Mouse (Mus musculus) gastrocnemius, adult 2 months (tissue): ENCODE results near the gene Astn2. TPM values are rescaled to one million over a fixed set of nuclear protein-coding genes. Genes with fewer than 3 reads are reported as not detected.
A peak's percentile ranks its signal among the peaks of the same experiment; 100 is the strongest.

Experiments used
- DNase-seq: peaks from one replicate; pipeline ENCODE4 v3.0.0; 2022
- H3K27ac ChIP-seq: fragments of 200-600 bp; 2 replicates; pipeline ENCODE4 v1.8.1; 2022; ENCODE audit warnings: mild to moderate bottlenecking
- H3K4me3 ChIP-seq: fragments of 200-600 bp; 2 replicates; pipeline ENCODE4 v1.8.1; 2022; ENCODE audit warnings: mild to moderate bottlenecking, moderate library complexity
- CTCF ChIP-seq: fragments of 200-600 bp; IDR thresholded peaks from 2 replicates; pipeline ENCODE4 v1.8.1; 2022; ENCODE audit warnings: antibody characterized with exemption, mild to moderate bottlenecking, moderate library complexity
- intact Hi-C: fragments of 180-260 bp; cut with DNase I; formaldehyde crosslinking; loops from one replicate; pipeline ENCODE4 v1.15.1; 2025
- total RNA-seq, 2 experiments: library from RNA; stranded (reverse); gene quantifications; 2 replicates each; pipeline ENCODE4 v1.2.3; 2021

The Astn2 gene
- total RNA-seq, 2 experiments from 2014 or later: 0.61 to 1.0 TPM

DNA sequence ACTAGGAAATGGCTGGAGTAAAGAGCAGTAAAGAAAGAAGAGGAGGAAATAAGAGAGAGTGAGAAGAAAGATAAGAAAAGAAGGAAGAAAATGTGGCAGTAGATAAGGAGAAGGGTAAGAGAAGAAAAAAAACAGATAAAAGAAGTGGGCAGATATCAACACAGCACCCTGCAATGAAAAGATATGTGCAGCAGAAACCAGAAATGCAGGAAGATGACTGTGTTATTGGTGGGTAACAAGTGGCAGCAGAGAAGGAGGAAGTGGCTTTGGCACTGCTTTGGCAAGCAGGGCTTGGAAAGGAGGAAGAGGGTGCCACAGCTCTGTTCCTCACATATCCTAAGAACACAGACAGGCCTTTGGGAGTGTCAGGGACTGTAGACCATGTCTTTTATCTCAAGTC, 347.2 kb downstream of the Astn2 start:
- no peak for TF ChIP-seq CTCF
- no peak for DNase-seq

DNA sequence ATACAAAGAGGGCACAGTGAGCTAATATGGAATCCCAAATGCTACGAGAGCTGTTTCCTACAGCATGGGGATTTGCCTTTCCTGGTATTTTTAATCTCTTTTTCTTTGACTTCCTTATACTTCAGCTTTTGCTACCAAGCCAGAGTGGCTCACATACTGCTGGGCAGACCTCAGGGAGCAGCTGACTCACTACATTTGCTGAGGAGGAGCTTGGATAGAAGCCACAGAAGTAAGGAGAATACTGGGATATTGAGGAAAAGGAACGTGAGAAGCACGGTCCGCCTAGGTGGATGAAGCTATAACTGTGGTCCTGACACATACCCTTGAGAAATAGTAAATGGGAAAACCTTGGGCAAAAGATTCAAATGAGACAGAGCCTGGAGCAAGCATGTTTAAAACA, 348.7 kb downstream of the Astn2 start:
- H3K4me3 ChIP-seq: no peak overlapping the region
- H3K27ac ChIP-seq: no peak overlapping the region
- TF ChIP-seq CTCF: no peak
- DNase-seq: no peak
- intact Hi-C loops: no loop called here

More for the DNA sequence above, 347.2 kb downstream of the Astn2 start:
- H3K4me3 ChIP-seq: no peak overlapping the region
- H3K27ac ChIP-seq: no peak overlapping the region
- intact Hi-C loops: no loop called here

DNA sequence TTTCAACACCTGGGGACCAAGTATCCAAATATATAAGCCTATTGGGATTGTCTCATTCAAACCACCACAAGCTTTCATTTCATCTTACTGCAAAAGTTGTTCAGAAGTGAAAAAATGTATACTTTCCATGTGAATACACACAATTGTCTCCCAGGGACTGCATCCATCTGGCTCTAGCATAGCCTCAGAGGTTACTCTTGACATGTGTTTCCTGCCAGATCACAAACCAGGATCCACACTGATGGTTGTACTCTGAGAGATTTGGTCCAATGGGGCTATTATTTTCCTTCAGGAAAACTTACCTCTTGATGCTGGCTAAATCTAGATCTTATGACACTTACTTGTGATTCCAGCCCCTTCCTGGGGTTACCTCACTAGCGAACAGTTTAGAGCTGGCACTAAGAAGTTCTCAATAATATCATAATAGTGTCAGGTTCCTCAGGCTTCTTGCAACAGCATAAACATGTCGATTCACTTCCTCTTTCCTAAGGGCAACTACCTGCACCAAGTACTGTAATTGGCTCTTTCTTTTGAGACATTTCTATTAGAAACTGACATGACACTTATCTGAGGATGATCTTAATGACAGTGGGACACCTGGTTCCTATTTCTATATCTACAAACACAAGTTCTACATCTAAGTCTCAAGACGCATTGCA, 361.3 kb downstream of the Astn2 start:
- intact Hi-C loops: no loop called here
- Histone ChIP-seq H3K27ac (no peak overlapping the region), H3K4me3 (no peak overlapping the region)
- DNase-seq: no peak
- no peak for TF ChIP-seq CTCF

DNA sequence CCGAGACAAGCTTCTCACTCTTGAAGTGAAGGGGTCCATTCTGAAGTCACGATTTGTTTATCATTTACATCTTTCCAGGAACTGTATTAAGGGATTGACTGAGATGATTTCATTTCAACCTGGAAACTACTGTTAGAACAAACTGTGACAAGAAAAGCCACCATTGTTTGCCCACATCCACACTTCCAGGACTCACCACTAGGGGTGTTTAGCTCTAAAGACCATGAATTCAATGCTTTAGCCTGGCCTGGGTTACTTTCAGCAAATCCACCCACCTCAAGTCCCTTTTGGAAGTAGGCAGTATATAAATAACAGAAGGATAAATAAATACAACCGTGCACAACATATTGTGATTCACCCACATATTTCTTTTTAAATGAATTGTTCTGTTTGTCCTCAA, 370.6 kb downstream of the Astn2 start:
- TF ChIP-seq CTCF: peak; percentile 29; the same call in 1 of the 2 replicates
- Histone ChIP-seq H3K27ac (no peak overlapping the region), H3K4me3 (no peak overlapping the region)
- DNase-seq: no peak
- intact Hi-C loops: no loop called here

DNA sequence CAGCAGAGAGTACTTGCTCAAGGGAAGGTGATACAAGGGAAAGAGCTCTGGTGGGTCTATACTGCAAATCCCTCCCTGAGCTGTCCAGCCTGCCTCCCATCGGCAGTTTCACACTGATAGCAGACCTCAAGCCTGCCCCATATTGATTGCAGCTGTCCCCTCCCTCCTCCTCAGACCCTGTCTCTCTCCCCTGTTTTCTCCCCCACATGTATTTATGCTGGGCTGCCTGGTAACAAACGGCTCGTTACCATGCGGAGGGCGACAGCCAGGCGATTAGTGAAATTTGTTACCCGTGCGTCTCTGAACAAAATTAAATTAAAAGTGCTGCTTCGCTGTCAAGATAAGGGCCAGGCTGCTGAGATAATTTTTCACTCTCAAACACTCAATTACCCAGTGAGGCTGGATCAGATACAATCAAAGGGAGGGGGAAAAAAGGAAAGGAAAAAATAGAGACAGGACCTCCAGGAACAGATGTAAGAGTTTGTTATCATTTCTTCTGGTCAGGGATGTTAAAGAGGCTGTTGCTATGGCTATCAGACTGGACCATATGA, 373.0 kb downstream of the Astn2 start:
- intact Hi-C loops: no loop called here
- no peak overlapping the region for H3K27ac ChIP-seq
- DNase-seq: no peak
- TF ChIP-seq CTCF: no peak
- H3K4me3 ChIP-seq: no peak overlapping the region

DNA sequence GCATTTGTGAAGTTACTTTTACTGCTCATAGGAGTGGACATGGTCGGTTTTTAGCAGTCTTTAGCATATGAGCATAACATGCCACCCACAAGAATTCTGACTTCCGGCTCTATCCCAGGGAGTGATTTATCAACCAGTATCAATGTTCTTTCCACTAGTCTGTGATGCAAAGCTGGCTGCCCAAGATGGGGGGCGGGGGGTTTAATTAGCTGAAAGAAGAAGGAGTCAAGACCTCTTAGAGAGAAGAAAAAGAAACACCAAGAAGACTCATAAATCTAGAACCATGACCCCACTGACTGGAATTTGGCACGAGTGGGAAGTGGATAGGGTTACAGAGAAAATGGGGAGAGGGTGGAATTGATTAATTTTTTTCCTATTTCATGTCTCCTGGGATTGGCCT, 374.5 kb downstream of the Astn2 start:
- DNase-seq: no peak
- no peak for TF ChIP-seq CTCF
- intact Hi-C loops: no loop called here
- Histone ChIP-seq H3K27ac (no peak overlapping the region), H3K4me3 (no peak overlapping the region)

DNA sequence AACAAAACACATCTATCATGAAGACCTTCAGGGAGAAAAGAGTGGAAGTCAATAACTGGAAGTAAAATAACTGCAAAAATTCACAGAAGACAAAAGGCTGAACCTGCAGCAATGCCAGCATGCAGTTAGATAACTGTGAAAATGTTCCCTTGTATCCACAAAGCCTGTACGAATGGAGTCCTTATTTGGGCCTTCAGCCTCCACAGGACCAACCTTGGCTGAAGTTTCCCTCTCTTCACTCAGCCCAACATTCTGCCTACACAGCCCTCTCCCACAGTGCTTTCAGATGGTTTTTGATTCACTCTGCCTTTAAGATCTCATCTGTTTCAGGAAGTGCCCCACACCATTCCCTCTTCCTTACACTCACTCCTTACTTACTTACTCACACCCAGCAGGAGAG, 376.5 kb downstream of the Astn2 start:
- no peak for DNase-seq
- TF ChIP-seq CTCF: no peak
- Histone ChIP-seq H3K27ac (no peak overlapping the region), H3K4me3 (no peak overlapping the region)
- intact Hi-C loops: no loop called here

DNA sequence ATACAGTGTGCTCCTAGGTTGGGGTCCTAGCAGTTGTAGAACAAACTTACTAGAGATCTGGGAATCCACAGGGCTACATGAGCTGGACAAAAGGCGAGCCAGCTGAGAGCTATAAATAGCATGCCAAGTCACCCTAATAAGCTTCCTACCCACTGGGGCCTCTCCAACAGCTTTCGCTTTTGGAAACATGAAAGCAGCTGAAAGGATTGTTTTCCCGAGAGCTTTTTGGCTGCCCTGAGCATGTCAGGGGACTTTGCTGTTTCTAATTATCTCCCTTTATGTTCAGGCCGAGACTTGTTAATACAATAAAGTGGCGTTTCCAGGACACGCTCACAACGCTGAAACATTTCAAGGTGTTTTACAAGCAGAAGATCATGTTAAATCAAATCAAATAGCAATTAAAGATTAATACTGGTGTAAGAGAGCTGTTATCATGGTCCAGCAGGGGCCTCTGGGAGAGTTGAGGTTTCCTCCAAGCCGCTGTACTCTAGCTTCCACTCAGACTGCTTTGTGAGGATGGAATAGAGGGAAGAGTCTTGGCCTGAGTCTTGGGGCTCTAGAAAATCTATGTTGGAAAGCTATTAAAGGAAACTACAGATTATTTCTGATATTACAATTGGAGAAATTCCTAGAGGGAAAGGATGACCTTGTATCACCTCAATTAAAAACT, 378.9 kb downstream of the Astn2 start:
- H3K27ac ChIP-seq: peak overlapping the region; percentile 84
- intact Hi-C loops: no loop called here
- TF ChIP-seq CTCF: no peak
- DNase-seq: peak; percentile 52
- H3K4me3 ChIP-seq: peak overlapping the region; percentile 58

DNA sequence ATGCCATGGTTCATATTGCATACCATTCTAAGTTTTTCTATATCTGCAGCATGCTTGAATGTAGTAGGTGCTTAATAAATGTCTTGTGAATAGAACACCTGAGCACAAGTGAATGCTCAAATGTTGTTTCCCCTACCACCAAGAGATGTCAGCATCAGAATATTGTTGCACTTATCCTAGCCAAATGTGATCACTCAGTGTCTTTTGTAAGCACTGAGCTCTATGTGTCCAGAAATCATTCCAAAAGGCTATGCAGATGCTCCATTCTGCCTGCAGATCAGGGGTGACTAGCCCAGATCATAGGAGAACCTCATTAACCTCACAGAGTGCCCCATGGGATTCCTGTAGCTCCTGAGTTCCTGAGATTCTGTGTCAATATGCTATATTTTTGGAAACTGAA, 401.5 kb downstream of the Astn2 start:
- peak; percentile 31; the same call in 1 of the 2 replicates for TF ChIP-seq CTCF
- no peak for DNase-seq
- intact Hi-C loops: no loop called here
- no peak overlapping the region for H3K4me3 ChIP-seq
- no peak overlapping the region for H3K27ac ChIP-seq

DNA sequence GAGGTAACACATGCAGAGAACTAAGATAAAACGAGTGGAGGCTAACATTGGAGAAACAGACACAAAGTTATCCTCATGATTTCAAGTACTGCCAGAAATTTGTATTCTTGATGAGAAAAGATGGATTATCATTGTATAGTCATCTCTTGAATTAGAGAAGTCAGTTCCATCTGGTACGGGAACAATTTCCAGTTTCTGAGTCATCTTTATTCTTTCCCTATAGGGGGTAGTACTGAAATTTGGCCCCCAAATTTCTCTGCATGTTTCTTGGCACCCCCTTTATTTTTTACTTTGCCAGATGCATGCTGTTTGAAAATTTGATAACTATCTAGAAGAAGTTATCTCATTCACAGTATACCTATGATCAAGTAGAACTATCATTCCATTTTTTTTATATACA, 420.8 kb downstream of the Astn2 start:
- Histone ChIP-seq H3K4me3 (no peak overlapping the region), H3K27ac (no peak overlapping the region)
- TF ChIP-seq CTCF: no peak
- DNase-seq: no peak
- intact Hi-C loops: no loop called here

DNA sequence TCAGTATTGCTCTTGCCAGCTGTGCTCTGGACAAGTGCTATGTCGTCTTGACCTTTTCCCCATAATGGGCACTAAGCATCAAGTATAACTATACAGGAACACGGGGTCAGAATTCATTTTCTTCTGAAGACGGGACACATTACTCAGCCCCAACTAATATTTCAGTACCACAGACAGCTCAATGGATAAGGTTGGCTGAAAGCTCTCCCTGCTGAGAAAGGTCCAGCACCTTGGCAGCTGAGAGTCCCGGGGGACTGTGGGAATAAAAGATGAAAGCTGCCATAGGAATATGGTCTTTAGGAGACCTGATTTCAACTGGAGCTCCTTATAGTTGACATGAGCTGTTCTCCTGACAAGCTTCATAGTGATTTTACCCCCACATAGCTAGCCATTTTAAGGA, 421.5 kb downstream of the Astn2 start:
- DNase-seq: no peak
- intact Hi-C loops: no loop called here
- Histone ChIP-seq H3K4me3 (no peak overlapping the region), H3K27ac (no peak overlapping the region)
- no peak for TF ChIP-seq CTCF

DNA sequence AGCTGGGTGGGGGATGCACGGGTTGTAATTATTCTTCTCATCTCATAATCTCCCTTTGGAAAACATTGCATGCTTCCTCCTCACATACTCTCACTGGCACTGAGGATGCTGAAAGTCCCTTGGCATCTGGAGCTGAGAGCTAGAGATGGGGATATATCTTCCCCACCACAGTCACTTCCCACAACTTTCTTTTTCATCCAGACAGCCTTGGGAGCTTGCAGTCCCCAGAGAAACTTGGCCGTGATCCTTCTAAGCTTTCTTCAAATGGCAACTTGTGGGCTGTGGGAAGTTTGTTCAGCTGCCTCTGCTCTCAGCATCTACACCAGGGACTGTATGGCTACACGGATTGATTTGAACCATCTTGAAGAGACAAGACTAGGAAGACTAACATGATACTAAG, 428.2 kb downstream of the Astn2 start:
- no peak for DNase-seq
- Histone ChIP-seq H3K27ac (no peak overlapping the region), H3K4me3 (no peak overlapping the region)
- no peak for TF ChIP-seq CTCF
- intact Hi-C loops: no loop called here

DNA sequence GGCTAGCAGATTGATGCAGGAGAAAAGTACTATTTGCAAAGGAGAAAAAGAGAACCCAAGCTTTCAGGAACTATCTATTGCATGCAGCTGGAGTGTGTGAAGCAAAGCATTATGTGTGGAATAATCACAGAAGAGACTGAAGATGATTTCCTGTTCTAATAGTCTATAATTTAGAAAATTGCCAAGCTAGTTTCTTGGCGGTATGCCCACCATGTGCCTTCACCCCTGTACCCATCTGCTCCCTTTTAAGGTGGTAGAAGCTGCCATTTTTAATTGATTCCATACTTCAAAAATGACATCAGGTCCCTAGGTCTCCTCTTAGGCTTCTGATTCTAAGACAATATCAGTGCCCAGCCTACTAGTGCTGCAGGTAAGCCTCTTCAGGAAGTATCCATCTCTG, 432.0 kb downstream of the Astn2 start:
- intact Hi-C loops: no loop called here
- no peak overlapping the region for H3K27ac ChIP-seq
- H3K4me3 ChIP-seq: no peak overlapping the region
- TF ChIP-seq CTCF: no peak
- DNase-seq: no peak

DNA sequence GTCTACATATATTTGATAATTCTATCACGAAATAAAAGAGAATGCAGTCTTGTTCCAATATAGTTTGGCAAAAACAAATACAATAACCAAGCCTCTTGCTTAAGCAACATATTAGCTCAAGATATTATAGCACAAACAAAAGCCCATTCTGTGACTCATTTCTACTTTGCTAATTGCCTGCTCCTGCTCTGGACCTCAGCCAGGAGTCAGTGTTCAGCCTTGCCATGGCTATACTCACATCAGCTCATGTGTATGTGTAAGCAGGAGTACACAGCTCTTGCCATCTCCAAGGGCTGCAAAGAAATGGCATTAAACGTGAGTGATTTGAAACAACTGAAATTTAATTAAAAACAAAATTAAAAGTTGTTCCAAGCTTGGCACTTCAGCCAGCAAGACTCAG, 435.1 kb downstream of the Astn2 start:
- intact Hi-C loops: no loop called here
- DNase-seq: no peak
- H3K27ac ChIP-seq: no peak overlapping the region
- no peak overlapping the region for H3K4me3 ChIP-seq
- TF ChIP-seq CTCF: no peak
